Mouse (Mus musculus): Measurements from ENCODE around the gene Adamts10.
A peak's percentile ranks its signal among the peaks of the same experiment; 100 is the strongest.

The Adamts10 gene

GRCm38 (mm10) chr17:33523918-33524755 is at the start of gene Adamts10:
Gene Adamts10, plus strand, starts transcription at chr17:33524204.
- peak; percentile 82 to 83 for DNase-seq

GRCm38 (mm10) chr17:33484020-33484419 is 40.0 kb upstream of the Adamts10 start:
- DNase-seq, result no peak

DNA sequence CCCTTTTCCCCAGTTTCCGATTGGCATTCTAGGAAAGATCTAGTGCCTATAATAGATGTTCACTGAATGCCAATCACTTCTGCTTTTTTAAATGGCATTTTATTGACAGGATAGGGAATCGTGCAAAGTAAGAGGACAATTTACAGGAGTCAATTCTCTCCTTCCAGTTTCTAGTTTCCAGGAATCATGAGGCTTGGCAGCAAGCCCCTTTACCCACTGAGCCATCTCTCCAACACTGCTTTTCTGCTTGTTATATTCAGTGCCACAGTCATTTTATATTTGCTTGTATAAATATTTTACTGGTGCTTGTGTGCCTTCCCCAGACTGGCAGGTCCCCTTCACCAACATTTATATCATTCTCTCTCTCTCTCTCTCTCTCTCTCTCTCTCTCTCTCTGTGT is 36.8 kb upstream of the Adamts10 start:
- peak; percentile 42 to 52 for DNase-seq

GRCm38 (mm10) chr17:33487652-33488051 is 36.4 kb upstream of the Adamts10 start:
- DNase-seq, result peak; percentile 95 to 96

GRCm38 (mm10) chr17:33491371-33491770 is 32.6 kb upstream of the Adamts10 start:
- no peak for DNase-seq

DNA sequence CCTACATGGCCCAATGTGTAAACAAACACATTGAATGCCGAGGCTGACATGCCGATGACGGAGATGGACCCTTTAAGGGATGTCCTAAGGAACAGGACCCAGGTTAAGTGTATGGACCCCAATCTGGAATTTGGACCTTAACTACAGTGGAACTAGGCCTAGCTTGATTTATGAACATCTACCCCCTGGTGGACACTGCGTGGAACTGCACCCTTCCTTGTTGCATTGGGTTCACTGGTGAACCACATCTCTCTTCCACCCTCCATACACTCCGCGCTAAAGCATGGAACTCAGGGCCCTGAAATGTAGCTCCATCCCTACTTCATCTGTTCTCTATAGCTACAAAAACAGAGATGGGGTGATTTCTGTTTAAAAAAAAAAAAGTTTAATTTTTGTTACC is 30.9 kb upstream of the Adamts10 start:
- peak; percentile 45 to 62 for DNase-seq

DNA sequence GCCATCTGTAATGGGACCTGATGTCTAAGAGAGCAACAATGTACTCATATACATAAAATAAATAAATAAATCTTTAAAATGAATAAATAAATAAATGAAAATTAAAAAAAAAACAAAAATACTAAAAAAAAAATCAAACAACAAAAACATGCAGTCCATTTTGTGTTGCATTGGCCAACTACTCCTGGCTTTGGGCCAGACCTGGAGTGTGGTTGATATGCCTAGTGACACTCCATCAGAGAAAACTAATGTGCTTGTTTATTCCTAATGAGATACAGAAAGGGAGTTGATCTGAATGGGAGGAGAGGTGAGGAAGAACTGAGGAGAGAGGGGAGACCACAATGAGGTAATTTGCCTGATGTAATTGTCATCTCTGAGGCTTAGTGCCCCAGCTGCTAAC is 29.4 kb upstream of the Adamts10 start:
- peak; percentile 29 to 52 for DNase-seq

DNA sequence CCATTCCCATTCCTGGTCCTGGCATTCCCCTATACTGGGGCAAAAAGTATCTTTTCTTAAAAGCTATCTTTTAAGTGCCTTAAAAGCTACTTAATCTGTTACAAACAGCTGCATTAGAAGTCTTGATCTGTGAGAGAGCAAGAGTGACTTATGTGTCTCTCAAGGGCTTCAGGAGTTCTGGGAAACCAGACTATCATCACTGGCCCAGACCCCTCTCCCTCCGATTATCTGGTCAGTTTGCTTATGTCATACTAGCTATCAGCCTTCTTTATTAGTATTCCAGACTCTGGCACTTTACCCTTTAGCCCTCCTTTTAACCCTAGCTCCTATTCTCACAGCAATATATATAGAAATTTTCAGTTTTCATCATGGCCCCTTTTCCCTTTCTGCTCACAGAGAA is 25.1 kb upstream of the Adamts10 start:
- no peak for DNase-seq

DNA sequence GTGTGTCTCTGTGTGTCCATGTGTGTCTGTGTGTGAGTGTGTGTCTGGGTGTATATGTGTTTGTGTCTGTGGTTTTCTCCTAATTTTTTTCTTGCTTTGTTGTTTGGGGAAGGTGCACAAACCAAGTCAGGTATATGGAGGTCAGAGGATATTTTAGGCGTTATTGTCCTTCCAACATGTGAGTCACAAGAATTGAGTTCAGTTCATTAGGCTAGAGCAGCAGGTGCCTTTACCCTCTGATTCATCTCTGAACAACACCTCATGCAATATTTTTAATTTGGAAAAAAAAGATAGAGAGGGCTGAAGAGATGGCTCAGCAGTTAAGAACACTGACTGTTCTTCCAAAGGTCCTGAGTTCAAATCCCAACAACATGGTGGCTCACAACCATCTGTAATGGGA is 15.6 kb upstream of the Adamts10 start:
- no peak for DNase-seq

DNA sequence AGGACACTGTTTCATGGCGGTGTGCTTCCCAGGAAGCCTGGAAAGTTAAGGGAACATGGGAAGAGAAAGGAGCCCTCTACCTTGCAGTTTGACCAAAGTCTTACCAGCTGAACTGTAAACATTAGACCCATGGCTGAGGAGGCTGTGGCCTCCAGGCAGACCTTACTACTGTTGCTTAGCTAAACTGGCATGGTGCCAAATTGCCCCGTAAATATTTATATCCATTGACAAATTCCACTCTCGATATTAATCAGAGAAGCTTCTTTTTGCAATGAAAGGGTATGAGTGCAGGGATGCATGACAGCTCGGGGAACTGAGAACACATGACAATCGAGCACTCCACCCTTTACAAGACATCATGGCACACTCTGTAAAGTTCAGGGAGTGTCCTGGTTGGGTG is 13.8 kb upstream of the Adamts10 start:
- DNase-seq, result no peak

DNA sequence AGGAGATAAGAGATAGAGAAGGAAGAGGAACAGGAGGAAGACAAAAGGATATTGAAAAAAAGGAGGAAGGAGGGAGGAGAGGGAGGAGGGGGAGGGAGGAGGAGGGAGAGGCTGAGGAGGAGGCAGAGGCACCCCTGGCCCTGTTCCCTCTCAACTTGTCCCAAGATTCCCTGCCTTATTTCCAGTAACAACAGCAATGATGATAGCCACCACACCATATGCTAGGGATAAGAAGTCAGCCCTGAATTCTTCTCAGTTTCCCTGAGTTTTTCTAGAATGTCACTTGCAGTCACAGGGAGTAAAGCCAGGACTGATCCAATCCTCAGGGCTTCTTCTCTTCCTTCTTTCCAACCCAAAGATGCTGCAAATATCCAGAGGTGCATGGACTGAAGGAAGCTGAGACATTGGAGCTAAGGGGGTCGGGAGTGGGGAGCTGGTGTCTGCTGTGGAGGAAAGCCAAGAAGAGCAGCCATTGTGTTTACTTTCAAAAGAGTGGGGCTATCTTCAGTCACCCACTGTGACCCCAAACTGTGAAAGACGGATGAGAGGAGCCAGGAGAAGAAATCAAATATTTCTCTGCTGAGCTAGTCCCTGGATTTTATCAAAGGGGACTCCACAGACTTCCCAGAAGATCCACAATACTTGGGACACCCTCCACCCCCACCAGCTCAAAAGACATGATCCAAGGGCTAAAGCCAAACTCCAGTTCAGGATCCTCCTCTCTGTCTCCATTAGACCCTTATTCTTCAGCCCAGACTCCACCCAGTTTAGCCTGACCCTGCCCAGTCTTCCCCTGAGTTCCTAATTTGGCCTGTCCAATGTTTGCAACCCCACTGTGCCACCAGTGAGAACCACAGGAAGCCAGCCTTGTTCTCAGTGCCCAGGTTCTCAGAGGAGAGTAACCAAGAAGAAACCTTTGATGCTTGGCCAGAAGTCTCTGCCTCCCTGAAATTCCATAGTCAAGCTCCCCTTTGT is 11.3 kb upstream of the Adamts10 start:
- DNase-seq, result no peak

GRCm38 (mm10) chr17:33513874-33514273 is 10.1 kb upstream of the Adamts10 start:
- DNase-seq, result no peak

- no peak for DNase-seq
Measured at GRCm38 (mm10) chr17:33520366-33520765, 3.6 kb upstream of the Adamts10 start.

DNA sequence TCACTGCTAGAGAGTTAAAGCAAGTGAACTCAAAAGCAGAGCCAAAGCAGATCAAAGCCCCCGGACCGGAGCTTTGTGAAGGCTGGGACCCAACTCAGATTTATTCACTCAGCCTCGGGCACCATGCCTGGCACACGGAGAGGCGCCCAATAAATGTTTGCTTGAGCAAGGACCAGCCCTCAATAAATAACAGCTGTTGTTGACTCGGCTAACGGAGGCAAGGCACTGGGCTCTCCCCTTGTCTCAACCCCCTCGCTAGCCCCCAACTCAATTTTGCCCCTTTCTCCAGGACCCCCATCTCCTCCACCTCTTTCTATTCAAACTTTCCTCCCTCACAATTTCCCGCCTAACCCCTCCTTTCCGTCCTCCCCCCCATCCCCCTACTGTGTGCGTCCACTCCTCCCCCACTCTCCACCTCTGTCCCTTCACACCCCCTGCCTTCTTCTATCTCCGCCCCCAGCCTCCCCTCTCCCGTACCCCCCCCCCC is 530 bp upstream of the Adamts10 start:
- peak; percentile 39 to 44 for DNase-seq

GRCm38 (mm10) chr17:33524806-33525373 is 886 bp downstream of the Adamts10 start:
- DNase-seq, result no peak

GRCm38 (mm10) chr17:33526506-33526905 is 2.5 kb downstream of the Adamts10 start:
- DNase-seq, result peak in 1 of 2 experiments; percentile 26

- peak; percentile 79 to 81 for DNase-seq
Measured at GRCm38 (mm10) chr17:33539106-33539675, 15.2 kb downstream of the Adamts10 start.

GRCm38 (mm10) chr17:33539878-33540277 is 15.9 kb downstream of the Adamts10 start:
- no peak for DNase-seq

GRCm38 (mm10) chr17:33549212-33549611 is 25.2 kb downstream of the Adamts10 start:
- DNase-seq, result peak; percentile 79 to 88

- DNase-seq, result peak in 1 of 2 experiments; percentile 48
Measured at GRCm38 (mm10) chr17:33550388-33550787, 26.4 kb downstream of the Adamts10 start.

- no peak for DNase-seq
Measured at GRCm38 (mm10) chr17:33552113-33552512, 28.1 kb downstream of the Adamts10 start.

- peak; percentile 36 to 68 for DNase-seq
Measured at GRCm38 (mm10) chr17:33552964-33553363, 29.0 kb downstream of the Adamts10 start.

DNA sequence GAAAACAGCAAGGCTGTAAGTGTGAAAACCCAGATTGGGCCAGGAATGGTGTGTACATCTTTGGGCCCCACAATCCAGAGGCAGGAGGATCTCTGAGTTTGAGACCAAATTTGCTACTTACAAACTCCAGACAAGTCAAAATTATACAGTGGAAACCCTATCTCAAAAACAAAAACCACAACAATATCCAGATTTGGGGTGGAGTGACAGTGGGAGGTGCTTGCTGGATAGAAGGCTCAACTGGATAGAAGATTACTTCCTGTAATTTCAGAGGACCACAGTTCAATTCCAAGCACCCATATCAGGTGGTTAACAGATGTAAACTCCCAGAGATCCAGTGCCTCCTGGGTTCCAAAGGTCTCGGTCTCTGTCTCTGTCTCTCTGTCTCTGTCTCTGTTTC is 30.5 kb downstream of the Adamts10 start:
- no peak for DNase-seq

Data from cerebellum, postnatal 14 days (tissue).